Mouse (Mus musculus) cerebellum, adult 2 months (tissue): Measurements from ENCODE around the gene Prr32. TPM values are rescaled to one million over a fixed set of nuclear protein-coding genes. Genes with fewer than 3 reads are reported as not detected.

ENCODE experiments used
- DNase-seq, 2 experiments: peaks; one replicate each; pipeline ENCODE4 v3.0.0; 2021
- H3K27ac ChIP-seq: fragments of 200-500 bp; 2 replicates; pipeline ENCODE4 v1.5.1; 2012; ENCODE audit warnings: low read length, control low read depth, inconsistent platforms; ENCODE audit not compliant: insufficient read depth
- H3K27me3 ChIP-seq: fragments of 200-500 bp; 2 replicates; pipeline ENCODE4 v1.6.1; 2012; ENCODE audit warnings: inconsistent platforms, mild to moderate bottlenecking, low read length, moderate library complexity; ENCODE audit not compliant: control insufficient read depth, insufficient read depth
- H3K4me1 ChIP-seq: fragments of 200-500 bp; 2 replicates; pipeline ENCODE4 v1.6.1; 2011; ENCODE audit warnings: low read length; ENCODE audit not compliant: control insufficient read depth, insufficient read depth
- H3K4me3 ChIP-seq: fragments of 200-500 bp; replicated peaks from 2 replicates; pipeline ENCODE3; 2011; ENCODE audit warnings: mild to moderate bottlenecking, low read depth, low read length, control low read depth; ENCODE audit not compliant: insufficient read depth
- CTCF ChIP-seq: fragments of 200-500 bp; IDR thresholded peaks from 2 replicates; pipeline ENCODE4 v1.5.1; 2011; ENCODE audit warnings: low read depth, mild to moderate bottlenecking, control low read depth, low read length, moderate library complexity, borderline replicate concordance; ENCODE audit not compliant: insufficient read depth
- POLR2A ChIP-seq: fragments of 200-500 bp; IDR thresholded peaks from 2 replicates; pipeline ENCODE4 v1.6.1; 2011; ENCODE audit warnings: low read length, control low read depth, borderline replicate concordance; ENCODE audit not compliant: insufficient read depth
- WGBS: fragments of 180-500 bp; shearing (Covaris S2); methylation state at CpG from one replicate; pipeline ENCODE4 v1.1.7; 2018; 5-methylcytosine and 5-hydroxymethylcytosine counted together
- polyA plus RNA-seq: library from polyadenylated mRNA; depleted of rRNA; stranded (reverse); fragments of >200 nt; gene quantifications from 2 replicates; pipeline ENCODE4 v1.2.3, GENCODE M21; 2012; rRNA removed

The Prr32 gene
- polyA plus RNA-seq = 2.5 and 5.4 TPM in 2 replicates

DNA sequence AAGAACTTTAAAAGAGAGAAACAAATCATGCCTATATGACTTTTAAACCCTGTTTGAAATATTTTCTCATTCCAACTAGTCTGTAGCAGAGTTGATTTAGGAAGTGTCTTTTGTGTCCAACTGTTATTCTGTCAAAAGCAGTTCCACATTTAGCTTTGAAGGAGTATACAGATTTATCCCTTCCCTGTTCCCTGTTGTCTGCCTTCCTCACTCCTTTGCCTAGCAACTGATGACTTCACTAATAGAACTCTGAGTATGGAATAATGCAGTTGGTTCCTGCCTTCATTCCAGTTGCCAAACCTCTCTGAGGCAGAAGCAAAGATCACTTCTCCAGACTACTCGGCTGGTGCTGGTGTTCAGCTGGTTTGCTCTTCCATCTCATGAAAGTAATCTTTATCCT lies at the start of gene Prr32:
TSS of gene Prr32 (plus strand) at position 301 of the 400 bp plus-strand sequence.
- Histone ChIP-seq H3K27ac (no peak within 1 kb of the TSS), H3K27me3 (no peaks in the 10 kb centered on the region), H3K4me3 (no peak within 1 kb of the TSS), H3K4me1 (no peaks in the 10 kb centered on the region)
- 71% methylated on average over 1 of the region's 1 CpGs for WGBS
- no peak for DNase-seq
- TF ChIP-seq POLR2A (no peak), CTCF (no peak)
